Mouse (Mus musculus) large intestine, adult 2 months (tissue): ENCODE measurements around the gene Gmps. TPM values are rescaled to one million over a fixed set of nuclear protein-coding genes. Genes with fewer than 3 reads are reported as not detected.

Source experiments
- DNase-seq: peaks from one replicate; pipeline ENCODE4 v3.0.0-alpha.2; 2012; ENCODE audit warnings: low read depth, low spot score
- WGBS: fragments of 180-500 bp; shearing (Covaris S2); methylation state at CpG from one replicate; pipeline ENCODE4 v1.1.7; 2018; 5-methylcytosine and 5-hydroxymethylcytosine counted together
- polyA plus RNA-seq: library from polyadenylated mRNA; depleted of rRNA; stranded (reverse); fragments of >200 nt; gene quantifications from 2 replicates; pipeline ENCODE4 v1.2.3, GENCODE M21; 2012; rRNA removed

The Gmps gene
- polyA plus RNA-seq, 1 experiment, result 3.0 TPM

DNA sequence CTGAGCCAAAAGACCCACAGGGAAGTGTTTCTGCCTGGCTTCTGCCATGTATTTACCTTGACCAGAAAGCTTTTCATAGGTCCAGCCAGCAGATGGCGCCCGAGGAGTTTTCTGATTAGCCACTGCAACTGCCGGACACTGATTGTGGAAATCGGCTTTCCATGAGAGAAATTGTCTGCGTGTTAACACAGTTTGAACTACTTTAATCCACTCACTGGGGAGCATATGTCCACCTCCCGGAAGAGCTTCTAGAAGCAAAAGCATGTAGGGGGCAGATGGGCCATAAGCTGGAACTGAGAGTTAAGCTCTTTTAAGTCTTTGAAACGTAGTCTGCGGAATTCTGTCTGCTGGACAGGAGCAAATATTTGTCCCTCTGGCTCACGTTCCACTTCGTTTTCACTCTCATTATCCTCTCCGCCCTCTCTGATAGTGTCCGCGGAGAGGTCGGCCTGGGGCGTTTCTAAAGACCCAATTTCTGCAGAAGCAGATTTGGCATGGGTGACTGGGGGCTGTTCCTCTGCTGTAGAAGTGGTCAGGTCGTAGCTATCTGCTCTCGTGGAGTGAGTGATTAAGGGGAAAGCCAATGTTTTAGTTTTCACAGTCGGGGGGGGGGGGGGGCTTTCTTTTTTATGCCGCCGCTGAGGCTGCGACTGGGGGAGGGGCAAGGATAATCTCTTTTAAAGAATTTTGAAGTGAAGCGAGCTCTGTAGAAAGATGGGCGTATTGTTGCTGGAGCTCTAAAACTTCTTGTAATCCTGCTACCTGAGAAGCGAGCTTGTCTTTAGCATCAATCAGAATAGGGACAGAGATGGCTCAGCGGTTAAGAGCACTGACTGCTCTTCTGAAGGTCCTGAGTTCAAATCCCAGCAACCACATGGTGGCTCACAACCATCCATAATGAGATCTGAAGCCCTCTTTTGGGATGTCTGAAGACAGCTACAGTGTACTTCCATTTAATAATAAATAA, 64.2 kb downstream of the Gmps start:
- DNase-seq, result peak; percentile 59
- WGBS, result 13% methylated on average over 25 of the region's 25 CpGs

Other genes starting within 250 kb of the Gmps start
- gene Plch1, start 76.6 kb upstream of the Gmps start, polyA plus RNA-seq, result 2.7 and 5.7 TPM in 2 replicates
- gene E130311K13Rik, start 46.6 kb upstream of the Gmps start, polyA plus RNA-seq, result 0.55 and 0.81 TPM in 2 replicates
- gene Slc33a1, start 11.3 kb upstream of the Gmps start, polyA plus RNA-seq, result 19.5 and 27.3 TPM in 2 replicates
- gene Vmn2r1, start 105.4 kb downstream of the Gmps start, polyA plus RNA-seq, result not detected in 2 replicates
- gene Vmn2r2, start 165.8 kb downstream of the Gmps start, polyA plus RNA-seq, result not detected in 2 replicates